7 mouse cellular contexts compared by ENCODE assay signal in the genomic region with DNA sequence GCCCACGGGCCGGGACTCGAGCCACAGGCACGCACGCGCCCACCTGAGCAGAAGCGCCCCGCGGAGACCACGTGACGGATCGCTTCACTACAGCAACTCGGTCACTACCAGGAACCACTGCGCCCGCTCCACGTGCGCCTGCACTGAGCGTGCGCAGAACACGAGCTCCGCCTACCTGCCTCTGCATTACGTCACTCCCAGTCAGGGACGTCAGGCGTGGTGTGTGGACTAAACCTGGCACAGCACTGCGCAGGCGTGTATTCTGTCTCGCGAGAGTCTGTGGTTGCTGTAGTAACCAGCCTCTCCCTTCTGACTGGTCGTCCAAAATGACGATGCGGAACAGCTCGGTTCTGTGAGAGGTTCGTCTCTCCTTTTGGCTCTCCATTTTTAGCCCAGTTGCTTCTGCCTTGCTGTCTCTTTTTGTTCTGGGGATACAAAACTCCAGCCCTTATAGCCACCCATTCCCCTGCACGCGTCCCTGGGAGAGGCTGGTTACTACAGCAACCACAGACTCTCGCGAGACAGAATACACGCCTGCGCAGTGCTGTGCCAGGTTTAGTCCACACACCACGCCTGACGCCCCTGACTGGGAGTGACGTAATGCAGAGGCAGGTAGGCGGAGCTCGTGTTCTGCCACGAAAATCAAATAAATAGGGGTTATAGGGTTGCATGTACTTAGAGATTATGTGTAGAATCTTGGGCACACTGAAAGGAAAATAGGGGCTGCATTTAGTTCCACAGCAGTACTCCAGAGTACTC. TPM values are rescaled to one million over a fixed set of nuclear protein-coding genes. Genes with fewer than 3 reads are reported as not detected.
A peak's percentile ranks its signal among the peaks of the same experiment; 100 is the strongest.
DNase-seq lines count a peak whose midpoint lies in the region; ATAC-seq lines count a peak whose summit lies in the region.

A gene (minus strand): TSS at position 160 of the 759 bp plus-strand sequence.

- H3K4me2 ChIP-seq in midbrain, embryonic 13.5 days (replicated peaks), result peak within 1 kb of the TSS; percentile 67

- H3K9ac ChIP-seq in midbrain, embryonic 13.5 days (replicated peaks), result peak within 1 kb of the TSS; percentile 74

- peak within 1 kb of the TSS; percentile 91 for H3K27ac ChIP-seq in limb, embryonic 10.5 days
- peak within 1 kb of the TSS; percentile 70 for H3K27ac ChIP-seq in midbrain, embryonic 13.5 days

- peak; percentile 99 for DNase-seq in adrenal gland, adult 8-10 months
- peak; percentile 97 for DNase-seq in embryo, embryonic 9.5 days (ENCODE audit: extremely low spot score)
- DNase-seq in kidney, adult 11 months, result peak; percentile 99
- DNase-seq in limb, embryonic 10.5 days (ENCODE audit: low spot score), result peak; percentile 97
- DNase-seq in spleen, adult 12 weeks (ENCODE audit: low spot score), result peak; percentile 97

- no peaks in the 10 kb centered on the region for H3K9me3 ChIP-seq in limb, embryonic 10.5 days (replicated peaks)
- H3K9me3 ChIP-seq in midbrain, embryonic 13.5 days, result no peaks in the 10 kb centered on the region

- H3K4me3 ChIP-seq in limb, embryonic 10.5 days, result peak within 1 kb of the TSS; percentile 70
- H3K4me3 ChIP-seq in midbrain, embryonic 13.5 days (replicated peaks), result peak within 1 kb of the TSS; percentile 63

- H3K4me1 ChIP-seq in limb, embryonic 10.5 days, result peaks cover 20% of the 10 kb centered on the region
- H3K4me1 ChIP-seq in midbrain, embryonic 13.5 days (replicated peaks), result peaks cover 26% of the 10 kb centered on the region

- peaks cover 23% of the 10 kb centered on the region for H3K36me3 ChIP-seq in limb, embryonic 10.5 days
- H3K36me3 ChIP-seq in midbrain, embryonic 13.5 days, result peaks cover 16% of the 10 kb centered on the region

- peak; percentile 78 for ATAC-seq in granulocyte monocyte progenitor cell, adult 5-6 weeks (replicated peaks; ENCODE audit: poor library complexity, severe bottlenecking)
- ATAC-seq in midbrain, embryonic 13.5 days, result peak; percentile 97

- WGBS in limb, embryonic 10.5 days, result 0% methylated on average over 45 of the region's 45 CpGs
- under 1% methylated on average over 45 of the region's 45 CpGs for WGBS in midbrain, embryonic 13.5 days

- peaks cover 18% of the 10 kb centered on the region for H3K27me3 ChIP-seq in limb, embryonic 10.5 days (ENCODE audit: low read depth, poor library complexity, severe bottlenecking)
- peaks cover 9% of the 10 kb centered on the region for H3K27me3 ChIP-seq in midbrain, embryonic 13.5 days

RNA-seq across cellular contexts. Expression of the gene that starts here (rescaled TPM):
- total RNA-seq in adrenal gland, adult 8-10 months (2022), result 10 to 100 TPM; 10.6 to 13.3 (median 11.8) TPM
- 19.7 and 22.4 TPM in 2 replicates for total RNA-seq in granulocyte monocyte progenitor cell, adult 5-6 weeks (2014; fragmentation: Nextera tagmentation)
- 10.0 and 15.2 TPM in 2 replicates for total RNA-seq in granulocyte monocyte progenitor cell, adult 5-6 weeks (2017)
- polyA plus RNA-seq in limb, embryonic 10.5 days (2016; fragmentation: Nextera tagmentation; extraction: Ambion mirVana), result 19.0 and 21.3 TPM in 2 replicates
- 12.8 and 14.7 TPM in 2 replicates for polyA plus RNA-seq in midbrain, embryonic 13.5 days (2015; fragmentation: Nextera tagmentation; extraction: Ambion mirVana)

Comparison
In these comparisons a context has a peak if more than half of its experiments do, and no peak if none do; other contexts are left out.
1. Peak in every context shown above with its lines: DNase-seq, ATAC-seq, H3K4me3 ChIP-seq and H3K27ac ChIP-seq.